Mouse (Mus musculus): ENCODE data around the gene Etv3. TPM values are rescaled to one million over a fixed set of nuclear protein-coding genes. Genes with fewer than 3 reads are reported as not detected.

Gene Etv3
- polyA plus RNA-seq, 1 experiment, result 4.6 TPM

- H3K4me3 ChIP-seq, result no peak overlapping the region
- H3K27me3 ChIP-seq (ENCODE audit: control insufficient read depth, insufficient read depth, insufficient read length), result no peaks in the 10 kb centered on the region
- H3K79me2 ChIP-seq (ENCODE audit: control insufficient read depth, insufficient read depth), result no peaks in the 10 kb centered on the region
- no peak overlapping the region for H3ac ChIP-seq (ENCODE audit: control insufficient read depth, insufficient read length)
- peaks cover 6% of the 10 kb centered on the region for H3K36me3 ChIP-seq (ENCODE audit: control insufficient read depth, insufficient read depth)
- no peak for TF ChIP-seq TCF3 (IDR thresholded peaks at IDR 0.05; ENCODE audit: insufficient read length, low read depth)
- H3K4me2 ChIP-seq (ENCODE audit: low read depth), result no peak overlapping the region
Measured at GRCm38 (mm10) chr3:87533667-87534378, 8.6 kb downstream of the Etv3 start.

GRCm38 (mm10) chr3:87538034-87538433 lies 12.8 kb downstream of the Etv3 start:
- H3K4me3 ChIP-seq, result no peak overlapping the region
- H3K79me2 ChIP-seq (ENCODE audit: control insufficient read depth, insufficient read depth), result no peaks in the 10 kb centered on the region
- no peak overlapping the region for H3K4me2 ChIP-seq (ENCODE audit: low read depth)
- H3ac ChIP-seq (ENCODE audit: control insufficient read depth, insufficient read length), result no peak overlapping the region
- no peaks in the 10 kb centered on the region for H3K27me3 ChIP-seq (ENCODE audit: control insufficient read depth, insufficient read depth, insufficient read length)
- H3K36me3 ChIP-seq (ENCODE audit: control insufficient read depth, insufficient read depth), result no peaks in the 10 kb centered on the region
- no peak for TF ChIP-seq TCF12 (IDR thresholded peaks at IDR 0.05; ENCODE audit: insufficient read depth, poor library complexity, severe bottlenecking)
- TF ChIP-seq REST (IDR thresholded peaks at IDR 0.05; ENCODE audit: insufficient read depth, insufficient read length), result no peak
- TF ChIP-seq USF1 (IDR thresholded peaks at IDR 0.05; ENCODE audit: low read depth), result no peak
- no peak for TF ChIP-seq E2F4 (IDR thresholded peaks at IDR 0.05; ENCODE audit: insufficient read depth)
- no peak for TF ChIP-seq POLR2A (IDR thresholded peaks at IDR 0.05; ENCODE audit: insufficient read length, low read depth)
- TF ChIP-seq MYOG (IDR thresholded peaks at IDR 0.05; ENCODE audit: control insufficient read depth in 1 of 3, insufficient read depth in 1 of 3, insufficient read length in 2 of 3, low read depth in 2 of 3), result no peak
- TF ChIP-seq TCF3 (IDR thresholded peaks at IDR 0.05; ENCODE audit: insufficient read length, low read depth), result no peak
- no peak for TF ChIP-seq POLR2AphosphoS2 (IDR thresholded peaks at IDR 0.05; ENCODE audit: insufficient read length, low read depth)
- no peak for TF ChIP-seq MYOD1 (IDR thresholded peaks at IDR 0.05; ENCODE audit: control insufficient read depth in 1 of 3, insufficient read length in 2 of 3, low read depth in 2 of 3)
- no peak for TF ChIP-seq MAX (IDR thresholded peaks at IDR 0.05; ENCODE audit: low read depth)
- no peak for TF ChIP-seq CEBPB (IDR thresholded peaks at IDR 0.05; ENCODE audit: insufficient read depth, poor library complexity, severe bottlenecking)
- no peak for TF ChIP-seq SRF (IDR thresholded peaks at IDR 0.05; ENCODE audit: control insufficient read depth, insufficient read length, low read depth)

GRCm38 (mm10) chr3:87540028-87540675 lies 14.9 kb downstream of the Etv3 start:
- Histone ChIP-seq H3K4me2 (ENCODE audit: low read depth) (no peak overlapping the region), H3K79me2 (ENCODE audit: control insufficient read depth, insufficient read depth) (no peaks in the 10 kb centered on the region), H3K27me3 (ENCODE audit: control insufficient read depth, insufficient read depth, insufficient read length) (no peaks in the 10 kb centered on the region), H3K36me3 (ENCODE audit: control insufficient read depth, insufficient read depth) (no peaks in the 10 kb centered on the region), H3ac (ENCODE audit: control insufficient read depth, insufficient read length) (no peak overlapping the region), H3K4me3 (no peak overlapping the region)
- TF ChIP-seq SRF (IDR thresholded peaks at IDR 0.05; ENCODE audit: control insufficient read depth, insufficient read length, low read depth), result no peak
- no peak for TF ChIP-seq POLR2A (IDR thresholded peaks at IDR 0.05; ENCODE audit: insufficient read length, low read depth)
- no peak for TF ChIP-seq CEBPB (IDR thresholded peaks at IDR 0.05; ENCODE audit: insufficient read depth, poor library complexity, severe bottlenecking)
- TF ChIP-seq TCF3 (IDR thresholded peaks at IDR 0.05; ENCODE audit: insufficient read length, low read depth), result no peak
- TF ChIP-seq MAX (IDR thresholded peaks at IDR 0.05; ENCODE audit: low read depth), result no peak
- no peak for TF ChIP-seq POLR2AphosphoS2 (IDR thresholded peaks at IDR 0.05; ENCODE audit: insufficient read length, low read depth)
- TF ChIP-seq REST (IDR thresholded peaks at IDR 0.05; ENCODE audit: insufficient read depth, insufficient read length), result no peak
- TF ChIP-seq TCF12 (IDR thresholded peaks at IDR 0.05; ENCODE audit: insufficient read depth, poor library complexity, severe bottlenecking), result no peak
- TF ChIP-seq E2F4 (IDR thresholded peaks at IDR 0.05; ENCODE audit: insufficient read depth), result no peak
- no peak for TF ChIP-seq USF1 (IDR thresholded peaks at IDR 0.05; ENCODE audit: low read depth)
- no peak for TF ChIP-seq MYOG (IDR thresholded peaks at IDR 0.05; ENCODE audit: control insufficient read depth in 1 of 3, insufficient read depth in 1 of 3, insufficient read length in 2 of 3, low read depth in 2 of 3)

- Histone ChIP-seq H3K27me3 (ENCODE audit: control insufficient read depth, insufficient read depth, insufficient read length) (no peaks in the 10 kb centered on the region), H3K36me3 (ENCODE audit: control insufficient read depth, insufficient read depth) (no peaks in the 10 kb centered on the region), H3K4me3 (no peak overlapping the region), H3ac (ENCODE audit: control insufficient read depth, insufficient read length) (no peak overlapping the region), H3K4me2 (ENCODE audit: low read depth) (no peak overlapping the region), H3K79me2 (ENCODE audit: control insufficient read depth, insufficient read depth) (no peaks in the 10 kb centered on the region)
- TF ChIP-seq POLR2A (IDR thresholded peaks at IDR 0.05; ENCODE audit: insufficient read length, low read depth), result no peak
Measured at GRCm38 (mm10) chr3:87540714-87541113, 15.5 kb downstream of the Etv3 start.

- Histone ChIP-seq H3K4me2 (ENCODE audit: low read depth) (no peak overlapping the region), H3ac (ENCODE audit: control insufficient read depth, insufficient read length) (no peak overlapping the region), H3K79me2 (ENCODE audit: control insufficient read depth, insufficient read depth) (no peaks in the 10 kb centered on the region), H3K4me3 (no peak overlapping the region), H3K27me3 (ENCODE audit: control insufficient read depth, insufficient read depth, insufficient read length) (no peaks in the 10 kb centered on the region), H3K36me3 (ENCODE audit: control insufficient read depth, insufficient read depth) (no peaks in the 10 kb centered on the region)
- no peak for TF ChIP-seq REST (IDR thresholded peaks at IDR 0.05; ENCODE audit: insufficient read depth, insufficient read length)
- TF ChIP-seq USF1 (IDR thresholded peaks at IDR 0.05; ENCODE audit: low read depth), result no peak
- TF ChIP-seq CEBPB (IDR thresholded peaks at IDR 0.05; ENCODE audit: insufficient read depth, poor library complexity, severe bottlenecking), result no peak
- no peak for TF ChIP-seq MAX (IDR thresholded peaks at IDR 0.05; ENCODE audit: low read depth)
- no peak for TF ChIP-seq E2F4 (IDR thresholded peaks at IDR 0.05; ENCODE audit: insufficient read depth)
- TF ChIP-seq MYOG (IDR thresholded peaks at IDR 0.05; ENCODE audit: control insufficient read depth in 1 of 3, insufficient read depth in 1 of 3, insufficient read length in 2 of 3, low read depth in 2 of 3), result no peak
- TF ChIP-seq MYOD1 (IDR thresholded peaks at IDR 0.05; ENCODE audit: control insufficient read depth in 1 of 3, insufficient read length in 2 of 3, low read depth in 2 of 3), result no peak
- no peak for TF ChIP-seq TCF3 (IDR thresholded peaks at IDR 0.05; ENCODE audit: insufficient read length, low read depth)
- no peak for TF ChIP-seq POLR2AphosphoS2 (IDR thresholded peaks at IDR 0.05; ENCODE audit: insufficient read length, low read depth)
- TF ChIP-seq SRF (IDR thresholded peaks at IDR 0.05; ENCODE audit: control insufficient read depth, insufficient read length, low read depth), result no peak
- no peak for TF ChIP-seq POLR2A (IDR thresholded peaks at IDR 0.05; ENCODE audit: insufficient read length, low read depth)
Measured at GRCm38 (mm10) chr3:87542481-87543215, 17.4 kb downstream of the Etv3 start.

Measured in myocyte (in vitro differentiated cells).